7 mouse cellular contexts compared by ENCODE assay signal in genomic region chr13:23763586-23764323, GRCm38 (mm10). TPM values are rescaled to one million over a fixed set of nuclear protein-coding genes. Genes with fewer than 3 reads are reported as not detected.
DNase-seq lines count a peak whose midpoint lies in the region; ATAC-seq lines count a peak whose summit lies in the region.

Hist1h1a (plus strand) TSS chr13:23763666.

- peaks cover 18% of the 10 kb centered on the region for H3K4me1 ChIP-seq in limb, embryonic 13.5 days
- H3K4me1 ChIP-seq in midbrain, embryonic 15.5 days = peaks cover 33% of the 10 kb centered on the region

- H3K9me3 ChIP-seq in limb, embryonic 13.5 days = no peaks in the 10 kb centered on the region
- H3K9me3 ChIP-seq in midbrain, embryonic 15.5 days = no peaks in the 10 kb centered on the region

- DNase-seq in adrenal gland, postnatal 10 days = peak; percentile 88
- DNase-seq in embryo, embryonic 9.5 days (ENCODE audit: extremely low spot score) = peak; percentile 95
- peak; percentile 76 for DNase-seq in kidney, adult 11 months
- peak; percentile 77 to 81 for DNase-seq in spleen, adult 18-20 months

- peak within 1 kb of the TSS; percentile 97 for H3K27ac ChIP-seq in limb, embryonic 13.5 days
- H3K27ac ChIP-seq in midbrain, embryonic 15.5 days = peak within 1 kb of the TSS; percentile 87

- peak within 1 kb of the TSS; percentile 92 for H3K4me2 ChIP-seq in limb, embryonic 13.5 days (replicated peaks)
- peak within 1 kb of the TSS; percentile 94 for H3K4me2 ChIP-seq in midbrain, embryonic 15.5 days

- ATAC-seq in granulocyte monocyte progenitor cell, adult 5-6 weeks (replicated peaks; ENCODE audit: poor library complexity, severe bottlenecking) = peak; percentile 49
- ATAC-seq in limb, embryonic 13.5 days (ENCODE audit: low FRiP score, low read depth) = peak; percentile 70
- peak; percentile 77 for ATAC-seq in midbrain, embryonic 15.5 days (replicated peaks)

- 3% methylated on average over 34 of the region's 34 CpGs for WGBS in limb, embryonic 13.5 days
- WGBS in midbrain, embryonic 15.5 days = 3% methylated on average over 34 of the region's 34 CpGs

- H3K36me3 ChIP-seq in limb, embryonic 13.5 days = no peaks in the 10 kb centered on the region
- no peaks in the 10 kb centered on the region for H3K36me3 ChIP-seq in midbrain, embryonic 15.5 days (replicated peaks)

- peak within 1 kb of the TSS; percentile 59 for H3K4me3 ChIP-seq in limb, embryonic 13.5 days
- H3K4me3 ChIP-seq in midbrain, embryonic 15.5 days = peak within 1 kb of the TSS; percentile 65

- H3K9ac ChIP-seq in limb, embryonic 13.5 days = peak within 1 kb of the TSS; percentile 88
- peak within 1 kb of the TSS; percentile 67 for H3K9ac ChIP-seq in midbrain, embryonic 15.5 days

- H3K27me3 ChIP-seq in limb, embryonic 13.5 days = no peaks in the 10 kb centered on the region
- H3K27me3 ChIP-seq in midbrain, embryonic 15.5 days (replicated peaks) = no peaks in the 10 kb centered on the region

RNA-seq across cellular contexts. Expression of gene Hist1h1a, which starts in this region (rescaled TPM):
- 100 to 1,000 TPM; 231 to 274 TPM for total RNA-seq in adrenal gland, postnatal 10 days (2021)
- 143 and 207 TPM in 2 replicates for total RNA-seq in granulocyte monocyte progenitor cell, adult 5-6 weeks (2014; fragmentation: Nextera tagmentation)
- 1,974 and 2,146 TPM in 2 replicates for total RNA-seq in granulocyte monocyte progenitor cell, adult 5-6 weeks (2017)
- 4.3 and 6.0 TPM in 2 replicates for polyA plus RNA-seq in limb, embryonic 13.5 days (2015; fragmentation: Nextera tagmentation; extraction: Ambion mirVana)
- 0.41 and 0.48 TPM in 2 replicates for polyA plus RNA-seq in midbrain, embryonic 15.5 days (2015; fragmentation: Nextera tagmentation; extraction: Ambion mirVana)

Comparison
In these comparisons a context has a peak if more than half of its experiments do, and no peak if none do; other contexts are left out.
1. Peak in every context shown above with its lines: DNase-seq, ATAC-seq, H3K4me3 ChIP-seq and H3K27ac ChIP-seq.
2. Peak in ATAC-seq, H3K4me3 ChIP-seq, H3K27ac ChIP-seq, H3K9ac ChIP-seq and H3K4me2 ChIP-seq in midbrain, embryonic 15.5 days; RNA of the gene not detected or under 1 TPM.